Mouse (Mus musculus): ENCODE data around the gene Dglucy.

GRCm38 (mm10) chr12:100847437-100848080 is 68.7 kb downstream of the Dglucy start:
- TF ChIP-seq CTCF (IDR thresholded peaks at IDR 0.05; ENCODE audit: control insufficient read depth, insufficient read depth, low read length) (no peak), POLR2A (IDR thresholded peaks at IDR 0.05; ENCODE audit: borderline replicate concordance, control insufficient read depth, low read depth, low read length) (no peak)

Data from bone marrow, adult 2 months (tissue).